Mouse (Mus musculus) G1E (cell line): ENCODE results near the gene Eif4e.

Experiments
- CTCF ChIP-seq: IDR thresholded peaks from 2 replicates; pipeline ENCODE4 v1.5.1; 2012; ENCODE audit warnings: low read depth, low read length, inconsistent platforms, mixed read lengths
- GATA1 ChIP-seq: IDR thresholded peaks from 2 replicates; pipeline ENCODE4 v1.6.1; 2012; ENCODE audit warnings: borderline replicate concordance, low read length, inconsistent platforms, mixed read lengths
- POLR2AphosphoS5 ChIP-seq: IDR thresholded peaks from 2 replicates; pipeline ENCODE4 v1.6.1; 2012; ENCODE audit warnings: low read depth, low read length, inconsistent platforms; ENCODE audit not compliant: insufficient replicate concordance
- TAL1 ChIP-seq: conservative IDR thresholded peaks from 2 replicates; pipeline ENCODE4 v1.6.1; 2012; ENCODE audit warnings: low read depth, low read length, inconsistent platforms, mixed read lengths

GRCm38 (mm10) chr3:138544117-138544516, 18.1 kb downstream of the Eif4e start:
- no peak for TF ChIP-seq CTCF
- no peak for TF ChIP-seq GATA1
- no peak for TF ChIP-seq POLR2AphosphoS5
- TF ChIP-seq TAL1: no peak
